Mouse (Mus musculus): Measurements from ENCODE around the gene Milr1.

- TF ChIP-seq ZC3H11A (IDR thresholded peaks at IDR 0.05; ENCODE audit: borderline replicate concordance, low read depth, low read length) (no peak), MAFK (IDR thresholded peaks at IDR 0.05; ENCODE audit: insufficient read depth, low read depth, low read length) (no peak), CHD2 (IDR thresholded peaks at IDR 0.05; ENCODE audit: low read depth, low read length) (no peak), ZNF384 (IDR thresholded peaks at IDR 0.05; ENCODE audit: low read depth, low read length) (no peak), HCFC1 (IDR thresholded peaks at IDR 0.05; ENCODE audit: borderline replicate concordance, insufficient read depth, low read length) (no peak)
Measured at GRCm38 (mm10) chr11:106739116-106739515, 11.9 kb upstream of the Milr1 start.

All from ES-E14 (cell line).